Mouse (Mus musculus): ENCODE results near the gene Sgsm2. TPM values are rescaled to one million over a fixed set of nuclear protein-coding genes. Genes with fewer than 3 reads are reported as not detected.

Gene Sgsm2
- polyA plus RNA-seq, 1 experiment from 2014 or later: 7.5 TPM

DNA sequence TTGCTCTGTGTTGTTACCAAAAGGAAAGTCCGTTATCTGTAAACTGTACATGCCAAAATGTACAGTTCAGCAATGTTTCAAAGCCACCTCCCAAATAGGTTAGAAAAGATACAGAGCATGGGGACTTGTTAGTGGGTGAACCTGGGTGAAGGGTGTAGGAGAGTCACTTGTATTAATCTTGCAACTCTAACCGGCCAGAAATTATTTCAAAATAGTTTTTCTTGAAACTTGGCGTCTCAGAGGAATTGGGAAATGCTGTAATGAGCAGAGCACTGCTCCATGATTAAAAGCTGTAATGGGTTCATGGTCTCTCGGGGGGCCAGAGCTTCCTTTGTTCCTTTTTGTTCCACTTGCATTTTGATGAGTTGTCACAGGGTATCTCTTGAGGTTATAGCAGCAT lies 96.2 kb downstream of the Sgsm2 start:
- H3K9ac ChIP-seq: no peak overlapping the region
- peaks cover 54% of the 10 kb centered on the region for H3K36me3 ChIP-seq
- no peak for ATAC-seq (ENCODE audit: insufficient number of reproducible peaks, insufficient read depth, low FRiP score, low TSS enrichment)
- H3K9me3 ChIP-seq: no peaks in the 10 kb centered on the region
- no peaks in the 10 kb centered on the region for H3K27me3 ChIP-seq
- WGBS: 85% methylated on average over 4 of the region's 4 CpGs
- H3K27ac ChIP-seq: no peak overlapping the region
- H3K4me3 ChIP-seq: no peak overlapping the region
- no peaks in the 10 kb centered on the region for H3K4me1 ChIP-seq
- no peak overlapping the region for H3K4me2 ChIP-seq (replicated peaks)

Small RNA genes within 50 kb of the gene (microRNA-seq; reads per million reads assigned to microRNA genes)
- not detected for gene Mir6926

Other genes starting within 250 kb of the Sgsm2 start
- gene Cluh, start 247.6 kb downstream of the Sgsm2 start, polyA plus RNA-seq (2016; fragmentation: Nextera tagmentation; extraction: Ambion mirVana): 23.8 and 24.4 TPM in 2 replicates
- 61.8 and 64.1 TPM in 2 replicates for gene Pafah1b1, start 172.4 kb downstream of the Sgsm2 start, polyA plus RNA-seq (2016; fragmentation: Nextera tagmentation; extraction: Ambion mirVana)
- gene Mettl16, start 126.2 kb downstream of the Sgsm2 start, polyA plus RNA-seq (2016; fragmentation: Nextera tagmentation; extraction: Ambion mirVana): 60.6 and 62.2 TPM in 2 replicates
- 6.4 TPM in 2 replicates for gene Mnt, start 66.1 kb downstream of the Sgsm2 start, polyA plus RNA-seq (2016; fragmentation: Nextera tagmentation; extraction: Ambion mirVana)
- 39.2 and 44.5 TPM in 2 replicates for gene Tsr1, start 1.0 kb upstream of the Sgsm2 start, polyA plus RNA-seq (2016; fragmentation: Nextera tagmentation; extraction: Ambion mirVana)
- 23.3 and 24.1 TPM in 2 replicates for gene Smg6, start 28.8 kb upstream of the Sgsm2 start, polyA plus RNA-seq (2016; fragmentation: Nextera tagmentation; extraction: Ambion mirVana)
- gene Srr, start 28.9 kb upstream of the Sgsm2 start, polyA plus RNA-seq (2016; fragmentation: Nextera tagmentation; extraction: Ambion mirVana): 29.9 and 30.0 TPM in 2 replicates